Mouse (Mus musculus): ENCODE results near the gene Gm1604a.
"Not testable (repeated sequence)": the region's sequence is repeated elsewhere in the genome, so short reads cannot be mapped to it uniquely, and the experiment has no call there.

GRCm38 (mm10) chr17:7030622-7031174 is 5.3 kb downstream of the Gm1604a start:
- not testable (repeated sequence) for TF ChIP-seq CTCF (IDR thresholded peaks at IDR 0.05; ENCODE audit: borderline replicate concordance, control insufficient read depth, extremely low read depth, insufficient read depth, low read length, poor library complexity); POLR2A (IDR thresholded peaks at IDR 0.05; ENCODE audit: control insufficient read depth, extremely low read depth, insufficient read depth, low read length, poor library complexity)
